Mouse (Mus musculus): ENCODE measurements around the gene Dtx1.

Dtx1 gene

DNA sequence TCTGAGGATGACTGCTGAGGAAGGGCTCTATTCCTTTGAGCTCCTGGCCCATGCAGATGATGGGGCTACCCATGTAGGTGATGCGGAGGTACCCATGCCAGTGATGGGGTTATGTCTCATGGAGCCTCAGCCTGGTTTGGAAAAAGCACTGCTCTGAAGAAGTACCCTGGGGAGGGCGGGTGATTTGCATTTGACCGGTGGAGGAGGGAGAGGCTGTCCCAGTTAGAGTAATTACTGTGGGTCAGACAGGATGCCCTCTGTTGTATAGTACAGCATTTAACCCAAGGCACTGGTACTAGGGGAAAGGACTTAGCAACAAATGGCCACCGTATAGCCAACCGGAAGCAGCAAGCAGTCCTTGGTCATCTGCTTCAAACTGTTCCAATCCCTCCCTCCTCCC lies 76.9 kb downstream of the Dtx1 start:
- no peak for DNase-seq

DNA sequence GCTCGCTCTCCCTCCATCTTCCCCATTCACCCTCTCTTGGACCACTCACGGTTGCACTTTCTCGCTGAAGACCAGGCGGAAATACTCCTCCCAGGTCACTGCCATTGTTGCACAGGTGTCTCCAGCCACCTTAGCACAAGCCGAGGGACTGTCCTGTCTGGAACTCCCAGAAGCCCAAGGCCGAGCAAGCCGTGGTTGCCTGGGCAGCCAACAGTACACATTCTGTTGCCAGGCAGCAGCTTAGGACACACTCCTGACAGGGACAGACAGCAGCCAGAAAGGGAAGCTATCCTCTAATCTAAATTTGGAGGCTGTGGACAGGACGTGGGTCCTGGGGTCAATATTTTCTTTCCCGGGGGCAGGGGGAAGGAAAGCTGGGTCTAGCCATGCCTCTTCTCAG lies 77.6 kb downstream of the Dtx1 start, which contains the start of gene Cfap73:
Gene Cfap73, minus strand, starts transcription at position 105 of the 400 bp plus-strand sequence.
- DNase-seq, result no peak

DNA sequence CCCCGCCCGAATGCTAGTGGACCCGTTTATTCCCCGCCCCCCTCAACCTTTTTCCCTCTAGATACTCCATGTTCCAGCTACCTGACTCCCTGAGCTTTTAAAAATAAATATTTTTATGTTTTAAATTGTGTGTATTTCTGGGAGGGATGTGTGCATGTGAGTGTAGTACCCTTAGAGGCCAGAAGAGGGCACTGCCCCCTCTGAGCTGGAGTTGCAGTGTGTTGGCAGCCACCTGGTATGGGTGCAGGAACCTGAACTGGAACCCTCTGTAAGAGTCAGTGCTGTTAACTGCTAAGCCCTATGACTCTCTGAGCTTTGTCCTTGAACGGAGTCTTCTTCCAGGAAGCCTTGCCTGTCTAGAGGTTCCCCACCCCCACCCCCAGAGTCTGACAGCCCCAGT lies 79.8 kb downstream of the Dtx1 start:
- DNase-seq, result no peak

DNA sequence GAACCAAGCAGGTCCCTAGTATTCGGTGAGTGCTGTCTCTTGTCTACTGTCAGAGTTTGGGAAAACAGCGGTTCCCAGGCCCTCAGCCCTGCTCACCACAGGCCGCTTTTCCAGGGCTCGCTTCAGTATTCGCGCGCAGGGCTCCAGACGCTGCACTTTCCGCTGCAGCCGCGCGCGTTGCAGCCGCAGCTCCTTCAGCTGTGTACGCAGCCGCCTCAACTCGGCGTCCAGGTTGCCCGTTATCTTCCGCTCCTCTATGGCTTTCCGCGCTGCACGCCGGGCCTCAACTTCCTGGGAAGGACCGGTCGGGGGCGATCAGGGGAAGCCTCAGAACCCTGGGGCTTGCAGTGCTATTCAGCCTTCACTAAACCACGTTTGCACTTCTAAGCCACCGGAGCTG lies 80.6 kb downstream of the Dtx1 start:
- no peak for DNase-seq

All from kidney, adult 8-10 months (tissue).